Mouse (Mus musculus): ENCODE data around the gene Sun3.

GRCm38 (mm10) chr11:9014740-9015139 is 34.1 kb downstream of the Sun3 start:
- TF ChIP-seq POLR2A (IDR thresholded peaks at IDR 0.05; ENCODE audit: extremely low read depth, insufficient read depth, low read length) (no peak), CTCF (IDR thresholded peaks at IDR 0.05; ENCODE audit: extremely low read depth, insufficient read depth, low read length) (no peak)
